Mouse (Mus musculus) neural tube, embryonic 11.5 days (tissue): ENCODE measurements around the gene Bhlhe41. TPM values are rescaled to one million over a fixed set of nuclear protein-coding genes. Genes with fewer than 3 reads are reported as not detected.

Experiments used
- ATAC-seq: fragments of 200-750 bp; cut with Nextera tagmentation; 2 replicates; pipeline ENCODE4 v1.8.0; 2017; ENCODE audit warnings: moderate number of reproducible peaks, mild to moderate bottlenecking, moderate TSS enrichment, moderate library complexity; ENCODE audit not compliant: insufficient read depth, low FRiP score, low TSS enrichment
- DNase-seq: peaks from one replicate; pipeline ENCODE4 v3.0.0-alpha.2; 2015; ENCODE audit warnings: low spot score
- H3K27ac ChIP-seq: fragments of 300-500 bp; sonication (generic); 2 replicates; pipeline ENCODE4 v1.5.1; 2014; ENCODE audit warnings: low read depth, mild to moderate bottlenecking, low read length
- H3K27me3 ChIP-seq: fragments of 300-500 bp; sonication (generic); 2 replicates; pipeline ENCODE4 v1.6.1; 2014; ENCODE audit warnings: mild to moderate bottlenecking, low read length, mixed read lengths; ENCODE audit not compliant: control insufficient read depth, insufficient read depth
- H3K36me3 ChIP-seq: fragments of 300-500 bp; sonication (generic); 2 replicates; pipeline ENCODE4 v1.6.1; 2014; ENCODE audit warnings: mild to moderate bottlenecking, low read length, moderate library complexity, mixed read lengths; ENCODE audit not compliant: control insufficient read depth, insufficient read depth
- H3K4me1 ChIP-seq: fragments of 300-500 bp; sonication (generic); 2 replicates; pipeline ENCODE4 v1.6.1; 2014; ENCODE audit warnings: low read length, mixed read lengths; ENCODE audit not compliant: control insufficient read depth, insufficient read depth
- H3K4me2 ChIP-seq: fragments of 300-500 bp; sonication (generic); 2 replicates; pipeline ENCODE4 v1.6.1; 2014; ENCODE audit warnings: low read depth, mild to moderate bottlenecking, moderate library complexity
- H3K4me3 ChIP-seq: fragments of 300-500 bp; sonication (generic); 2 replicates; pipeline ENCODE4 v1.5.1; 2014; ENCODE audit warnings: low read depth, low read length
- H3K9ac ChIP-seq: fragments of 300-500 bp; sonication (generic); 2 replicates; pipeline ENCODE4 v1.6.1; 2014; ENCODE audit warnings: mild to moderate bottlenecking, low read length
- H3K9me3 ChIP-seq: fragments of 300-500 bp; sonication (generic); 2 replicates; pipeline ENCODE4 v1.6.1; 2016; ENCODE audit warnings: low read length; ENCODE audit not compliant: control insufficient read depth
- WGBS: fragments of 180-500 bp; shearing (Covaris S2); extraction: QIAGEN DNeasy Blood & Tissue Kit; methylation state at CpG from one replicate; pipeline ENCODE4 v1.1.7; 2014; 5-methylcytosine and 5-hydroxymethylcytosine counted together
- polyA plus RNA-seq: library from polyadenylated mRNA; unstranded; fragments of >200 nt; fragmentation: Nextera tagmentation; extraction: Ambion mirVana; gene quantifications from 2 replicates; pipeline ENCODE4 v1.2.1, GENCODE M21; 2014

Gene Bhlhe41
- polyA plus RNA-seq, 1 experiment from 2014 or later: 1.0 TPM

DNA sequence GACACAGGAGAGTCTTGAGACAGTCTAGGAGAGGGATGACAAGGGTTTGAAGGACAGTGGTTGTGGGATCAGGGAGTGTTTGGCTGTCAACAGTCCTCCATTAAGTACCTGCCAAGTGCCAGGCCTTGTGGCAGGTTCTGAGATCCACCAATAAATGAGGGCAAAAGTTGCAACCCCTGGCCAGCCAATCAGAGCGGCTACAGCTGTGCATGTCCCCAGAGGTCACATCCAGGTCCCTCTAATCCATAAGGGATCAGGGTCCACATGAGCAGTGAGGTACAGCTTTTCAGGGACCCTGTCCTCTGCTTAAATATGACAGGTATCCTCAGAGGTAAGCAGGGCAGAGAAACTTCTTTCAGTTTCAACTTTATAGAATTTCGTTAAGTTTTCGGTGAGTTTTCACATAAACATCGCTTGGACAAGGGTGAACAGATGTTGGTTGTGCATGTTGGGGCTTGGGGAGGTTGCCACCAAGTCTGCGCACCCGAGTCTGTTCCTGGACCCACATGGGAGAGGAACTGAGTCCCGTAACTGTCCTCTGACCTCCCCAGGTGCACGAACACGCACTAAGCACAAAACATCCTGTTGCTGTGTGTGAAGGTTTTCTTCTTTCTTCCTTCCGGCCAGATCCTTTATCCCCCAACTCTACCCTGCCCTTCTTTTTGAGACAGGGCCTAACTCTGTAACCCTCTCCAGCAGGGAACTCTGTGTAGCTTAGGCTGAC is 11.8 kb downstream of the Bhlhe41 start:
- H3K4me3 ChIP-seq: no peak overlapping the region
- WGBS: 92% methylated on average over 10 of the region's 10 CpGs
- H3K27ac ChIP-seq: no peak overlapping the region
- ATAC-seq: no peak
- no peak overlapping the region for H3K9ac ChIP-seq
- no peaks in the 10 kb centered on the region for H3K27me3 ChIP-seq
- no peak overlapping the region for H3K4me2 ChIP-seq
- H3K36me3 ChIP-seq: no peaks in the 10 kb centered on the region
- H3K4me1 ChIP-seq: no peaks in the 10 kb centered on the region; the same call in 1 of the 2 replicates
- no peak for DNase-seq
- no peaks in the 10 kb centered on the region for H3K9me3 ChIP-seq

DNA sequence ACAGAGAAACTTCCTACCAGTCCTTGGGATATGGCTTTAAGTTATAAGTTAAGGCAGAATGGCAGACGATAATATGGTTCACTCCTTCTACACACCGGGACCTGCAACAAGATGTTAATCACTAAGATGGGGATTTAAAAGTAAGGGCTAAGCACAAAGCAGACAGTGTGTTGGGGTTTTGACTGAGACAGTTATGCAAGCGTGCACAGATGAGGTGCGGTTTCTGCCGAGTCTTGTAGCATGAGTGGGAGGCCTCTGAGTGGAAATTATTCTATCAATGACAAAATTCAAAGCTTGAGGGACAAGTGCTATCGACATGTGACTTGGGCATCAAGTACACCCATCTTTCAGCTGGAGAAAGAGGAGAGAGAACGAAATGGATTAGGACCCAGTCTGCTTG is 12.7 kb downstream of the Bhlhe41 start:
- Histone ChIP-seq H3K27me3 (no peaks in the 10 kb centered on the region), H3K4me2 (no peak overlapping the region), H3K9ac (no peak overlapping the region), H3K4me3 (no peak overlapping the region), H3K4me1 (no peaks in the 10 kb centered on the region; the same call in 1 of the 2 replicates), H3K9me3 (no peaks in the 10 kb centered on the region), H3K36me3 (no peaks in the 10 kb centered on the region), H3K27ac (no peak overlapping the region)
- ATAC-seq (no peak), DNase-seq (no peak)
- 91% methylated on average over 7 of the region's 7 CpGs for WGBS

DNA sequence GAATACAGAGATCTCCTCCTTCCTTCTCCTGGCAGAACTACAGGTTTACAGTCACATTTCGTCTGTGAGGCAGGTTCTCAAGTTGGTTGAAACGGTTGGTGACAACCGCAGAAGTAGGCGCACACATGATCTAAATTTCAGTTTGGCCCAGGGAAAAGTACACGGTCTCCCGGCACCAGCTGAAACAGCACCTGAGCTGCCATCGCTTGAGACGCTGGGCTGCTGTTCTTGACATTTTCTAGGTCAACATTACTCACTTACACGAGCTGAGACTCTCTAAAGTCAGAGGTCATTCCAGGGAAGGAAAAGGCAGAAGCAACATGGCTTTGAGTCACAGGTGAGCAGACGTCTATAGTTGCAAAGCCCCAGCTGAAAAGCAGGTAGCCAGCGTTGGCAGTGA is 13.4 kb downstream of the Bhlhe41 start:
- H3K27ac ChIP-seq: no peak overlapping the region
- H3K4me1 ChIP-seq: no peaks in the 10 kb centered on the region; the same call in 1 of the 2 replicates
- no peak for ATAC-seq
- no peaks in the 10 kb centered on the region for H3K9me3 ChIP-seq
- no peaks in the 10 kb centered on the region for H3K36me3 ChIP-seq
- 84% methylated on average over 11 of the region's 11 CpGs for WGBS
- no peak for DNase-seq
- no peak overlapping the region for H3K4me2 ChIP-seq
- no peak overlapping the region for H3K9ac ChIP-seq
- no peaks in the 10 kb centered on the region for H3K27me3 ChIP-seq
- no peak overlapping the region for H3K4me3 ChIP-seq

DNA sequence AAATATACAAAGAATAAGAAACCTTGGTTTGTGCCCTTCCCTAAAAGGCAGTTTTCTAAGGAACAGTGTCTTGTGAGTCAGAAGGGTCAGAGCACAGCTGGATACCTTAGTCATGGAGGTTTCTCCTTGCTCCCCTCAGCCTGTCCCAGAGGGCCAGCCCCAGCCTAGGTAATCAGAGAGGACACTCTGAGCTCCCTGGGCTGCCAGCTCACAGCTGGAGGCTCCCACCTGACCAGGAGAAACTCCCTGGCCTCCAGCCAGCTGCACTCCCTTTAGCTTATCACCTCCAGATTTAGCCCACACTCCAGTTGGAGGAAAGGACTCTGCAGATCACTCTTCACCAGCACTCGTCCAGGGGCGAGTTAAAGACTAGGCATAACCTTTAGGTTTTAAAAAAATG is 14.6 kb downstream of the Bhlhe41 start:
- Histone ChIP-seq H3K27me3 (no peaks in the 10 kb centered on the region), H3K36me3 (no peaks in the 10 kb centered on the region), H3K4me3 (no peak overlapping the region), H3K4me1 (no peaks in the 10 kb centered on the region), H3K4me2 (no peak overlapping the region), H3K9me3 (no peaks in the 10 kb centered on the region), H3K27ac (no peak overlapping the region), H3K9ac (no peak overlapping the region)
- DNase-seq (no peak), ATAC-seq (no peak)
- WGBS: 65% methylated on average over 2 of the region's 2 CpGs

DNA sequence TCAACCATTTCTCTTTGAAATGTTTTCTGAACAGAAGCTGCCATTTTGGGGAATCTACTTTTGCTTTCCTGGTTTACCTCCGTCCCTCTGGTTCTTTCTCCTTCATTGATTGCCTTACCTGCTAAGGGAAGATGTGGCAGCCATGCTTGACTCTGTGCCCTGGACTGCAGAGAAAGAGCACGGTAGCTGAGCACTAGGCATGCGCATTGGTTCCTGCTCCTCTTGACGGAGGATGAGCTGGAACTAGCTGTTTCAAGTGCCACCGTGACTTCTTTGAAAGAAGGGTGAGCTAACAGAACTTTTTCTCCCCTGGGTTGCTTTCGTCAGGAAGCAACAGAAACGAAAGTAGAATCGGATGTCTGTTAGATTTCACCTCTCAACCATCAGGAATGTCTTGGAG is 17.7 kb downstream of the Bhlhe41 start:
- no peaks in the 10 kb centered on the region for H3K4me1 ChIP-seq
- H3K36me3 ChIP-seq: no peaks in the 10 kb centered on the region
- no peak overlapping the region for H3K27ac ChIP-seq
- ATAC-seq (no peak), DNase-seq (no peak)
- H3K9ac ChIP-seq: no peak overlapping the region
- H3K4me3 ChIP-seq: no peak overlapping the region
- H3K27me3 ChIP-seq: no peaks in the 10 kb centered on the region
- H3K9me3 ChIP-seq: no peaks in the 10 kb centered on the region
- H3K4me2 ChIP-seq: no peak overlapping the region
- 87% methylated on average over 8 of the region's 8 CpGs for WGBS

DNA sequence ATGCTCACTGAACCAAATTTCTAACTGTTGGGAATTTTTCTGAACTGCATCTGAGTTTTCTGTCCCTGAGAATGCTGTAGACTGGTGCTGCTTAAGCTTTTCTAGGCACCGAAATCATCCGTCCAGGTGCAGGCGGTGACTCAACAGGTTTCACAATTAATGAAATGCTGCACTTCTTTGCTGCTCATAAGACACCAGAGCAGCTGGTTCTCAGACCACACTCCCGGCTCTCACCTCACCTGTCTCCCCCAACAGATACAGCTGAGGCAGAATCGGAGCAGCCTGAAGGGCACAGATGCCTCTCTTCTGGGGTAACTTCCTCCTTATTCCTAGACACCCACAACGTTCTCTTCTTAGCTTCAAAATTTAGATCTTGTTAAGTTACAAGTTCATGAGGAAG is 18.4 kb downstream of the Bhlhe41 start:
- Histone ChIP-seq H3K4me3 (no peak overlapping the region), H3K9me3 (no peaks in the 10 kb centered on the region), H3K9ac (no peak overlapping the region), H3K4me2 (no peak overlapping the region), H3K27ac (no peak overlapping the region), H3K27me3 (no peaks in the 10 kb centered on the region), H3K36me3 (no peaks in the 10 kb centered on the region), H3K4me1 (no peaks in the 10 kb centered on the region)
- ATAC-seq (no peak), DNase-seq (no peak)
- 87% methylated on average over 6 of the region's 6 CpGs for WGBS

DNA sequence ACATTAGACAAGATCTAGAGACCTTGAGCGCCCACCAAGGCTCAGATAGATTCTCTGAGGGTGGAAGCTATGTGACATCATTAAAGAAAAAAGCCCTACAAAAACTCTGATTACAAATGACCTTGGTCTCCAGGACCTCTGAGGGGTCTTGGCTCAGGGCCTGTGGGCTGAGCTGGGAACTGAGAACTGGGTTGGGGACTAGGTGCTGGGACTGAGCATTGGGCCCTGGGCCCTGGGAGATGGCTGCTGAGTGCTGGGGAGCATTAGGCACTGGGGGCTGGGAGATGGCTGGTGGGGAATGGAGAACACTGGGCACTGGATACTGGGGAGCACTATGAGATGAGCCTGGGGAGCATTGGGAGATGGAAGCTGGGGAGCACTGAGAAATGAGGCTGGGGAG is 19.3 kb downstream of the Bhlhe41 start:
- H3K36me3 ChIP-seq: no peaks in the 10 kb centered on the region
- 86% methylated on average over 1 of the region's 1 CpGs for WGBS
- no peaks in the 10 kb centered on the region for H3K9me3 ChIP-seq
- ATAC-seq (no peak), DNase-seq (no peak)
- no peaks in the 10 kb centered on the region for H3K27me3 ChIP-seq
- H3K4me1 ChIP-seq: no peaks in the 10 kb centered on the region
- no peak overlapping the region for H3K9ac ChIP-seq
- no peak overlapping the region for H3K4me3 ChIP-seq
- no peak overlapping the region for H3K27ac ChIP-seq
- H3K4me2 ChIP-seq: no peak overlapping the region

DNA sequence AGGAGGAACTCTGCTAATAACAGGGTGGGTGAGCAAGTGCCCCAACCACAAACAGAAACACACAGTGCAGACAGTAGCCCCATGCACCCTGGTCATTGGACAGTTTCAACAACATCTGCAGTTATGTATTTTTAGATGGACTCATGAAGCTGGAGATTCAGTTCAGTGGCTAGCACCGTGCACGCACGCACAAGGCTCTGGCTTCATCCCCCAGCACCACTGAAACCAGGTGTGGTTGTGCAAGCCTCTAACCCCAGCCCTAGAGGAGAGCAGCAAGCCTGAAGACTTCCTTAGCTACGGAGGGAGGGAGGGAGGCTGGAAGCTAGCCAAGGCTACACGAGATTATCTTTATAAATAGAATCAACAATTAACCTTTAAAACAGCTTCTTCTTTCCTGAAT is 19.7 kb downstream of the Bhlhe41 start:
- ATAC-seq: no peak
- Histone ChIP-seq H3K9ac (no peak overlapping the region), H3K9me3 (no peaks in the 10 kb centered on the region), H3K4me1 (no peaks in the 10 kb centered on the region), H3K4me3 (no peak overlapping the region), H3K27me3 (no peaks in the 10 kb centered on the region), H3K4me2 (no peak overlapping the region), H3K27ac (no peak overlapping the region), H3K36me3 (no peaks in the 10 kb centered on the region)
- 84% methylated on average over 5 of the region's 5 CpGs for WGBS
- DNase-seq: no peak

DNA sequence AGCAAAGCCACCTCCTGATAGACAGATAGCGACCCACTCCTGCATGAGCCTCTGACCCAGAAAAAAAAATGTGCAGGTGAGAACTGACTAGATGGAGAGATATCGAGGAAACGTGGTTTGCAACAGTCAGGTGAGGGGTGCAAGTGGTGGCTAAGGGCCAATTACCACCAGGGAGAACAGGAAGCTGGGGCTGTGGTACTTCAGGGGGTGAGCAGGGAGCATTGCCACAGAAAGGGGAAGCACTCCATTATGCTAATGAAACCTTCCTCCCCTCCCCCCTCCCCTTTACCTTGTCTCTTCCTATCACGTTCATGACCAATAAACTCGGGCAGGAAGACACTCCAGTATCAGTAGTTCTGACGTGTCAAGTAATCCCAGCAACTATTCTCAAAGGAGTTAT is 30.0 kb downstream of the Bhlhe41 start:
- no peaks in the 10 kb centered on the region for H3K4me1 ChIP-seq
- H3K9ac ChIP-seq: no peak overlapping the region
- ATAC-seq: no peak
- no peak overlapping the region for H3K4me2 ChIP-seq
- no peaks in the 10 kb centered on the region for H3K27me3 ChIP-seq
- no peak for DNase-seq
- WGBS: 60% methylated on average over 6 of the region's 6 CpGs
- no peak overlapping the region for H3K27ac ChIP-seq
- H3K9me3 ChIP-seq: no peaks in the 10 kb centered on the region
- no peaks in the 10 kb centered on the region for H3K36me3 ChIP-seq
- no peak overlapping the region for H3K4me3 ChIP-seq
